Mouse (Mus musculus) midbrain, embryonic 13.5 days (tissue): ENCODE results near the gene Ube2z. TPM values are rescaled to one million over a fixed set of nuclear protein-coding genes. Genes with fewer than 3 reads are reported as not detected.

ENCODE experiments used
- ATAC-seq: fragments of 200-750 bp; cut with Nextera tagmentation; 2 replicates; pipeline ENCODE4 v1.8.0; 2017; ENCODE audit warnings: mild to moderate bottlenecking, moderate TSS enrichment, moderate library complexity
- H3K27ac ChIP-seq: fragments of 300-500 bp; sonication (generic); 2 replicates; pipeline ENCODE4 v1.5.1; 2015; ENCODE audit warnings: inconsistent platforms, mild to moderate bottlenecking, moderate library complexity
- H3K27me3 ChIP-seq: fragments of 300-500 bp; sonication (generic); 2 replicates; pipeline ENCODE4 v1.6.1; 2015; ENCODE audit warnings: mild to moderate bottlenecking, inconsistent platforms
- H3K36me3 ChIP-seq: fragments of 300-500 bp; sonication (generic); 2 replicates; pipeline ENCODE4 v1.6.1; 2015; ENCODE audit warnings: mild to moderate bottlenecking, inconsistent platforms
- H3K4me1 ChIP-seq: fragments of 300-500 bp; sonication (generic); replicated peaks from 2 replicates; pipeline ENCODE4 v1.6.1; 2015; ENCODE audit warnings: inconsistent platforms
- H3K4me2 ChIP-seq: fragments of 300-500 bp; sonication (generic); replicated peaks from 2 replicates; pipeline ENCODE4 v1.6.1; 2015; ENCODE audit warnings: moderate library complexity, mild to moderate bottlenecking, inconsistent platforms
- H3K4me3 ChIP-seq: fragments of 300-500 bp; sonication (generic); replicated peaks from 2 replicates; pipeline ENCODE4 v1.5.1; 2015; ENCODE audit warnings: mild to moderate bottlenecking, inconsistent platforms
- H3K9ac ChIP-seq: fragments of 300-500 bp; sonication (generic); replicated peaks from 2 replicates; pipeline ENCODE4 v1.6.1; 2015; ENCODE audit warnings: mild to moderate bottlenecking, inconsistent platforms
- H3K9me3 ChIP-seq: fragments of 300-500 bp; sonication (generic); 2 replicates; pipeline ENCODE4 v1.6.1; 2016; ENCODE audit warnings: mild to moderate bottlenecking, inconsistent platforms
- WGBS: fragments of 180-500 bp; shearing (Covaris S2); methylation state at CpG from one replicate; pipeline ENCODE4 v1.1.7; 2015; 5-methylcytosine and 5-hydroxymethylcytosine counted together
- polyA plus RNA-seq: library from polyadenylated mRNA; unstranded; fragments of >200 nt; fragmentation: Nextera tagmentation; extraction: Ambion mirVana; gene quantifications from 2 replicates; pipeline ENCODE4 v1.2.1, GENCODE M21; 2015

The Ube2z gene
- polyA plus RNA-seq, 1 experiment from 2014 or later = 34.0 TPM

DNA sequence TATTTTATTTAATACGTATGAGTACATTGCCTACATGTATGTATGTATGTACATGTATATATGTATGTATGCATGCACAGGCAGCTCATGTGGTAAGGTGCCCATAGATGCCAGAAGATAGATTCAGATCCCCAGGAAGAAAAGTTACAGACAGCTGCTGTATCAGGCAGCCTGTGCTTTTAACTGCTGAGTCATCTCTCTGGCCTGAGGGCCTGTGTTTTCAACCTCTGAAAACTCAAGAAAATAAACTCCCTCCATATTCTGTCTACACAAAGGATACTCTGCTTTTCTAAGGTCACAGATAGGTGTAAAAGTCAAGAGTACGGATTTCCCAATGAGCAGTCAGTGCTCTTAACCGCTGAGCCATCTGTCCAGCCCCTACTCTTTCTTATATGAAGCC, 14.3 kb downstream of the Ube2z start:
- WGBS = 94% methylated on average over 3 of the region's 3 CpGs
- no peak for ATAC-seq
- no peaks in the 10 kb centered on the region for H3K9me3 ChIP-seq

DNA sequence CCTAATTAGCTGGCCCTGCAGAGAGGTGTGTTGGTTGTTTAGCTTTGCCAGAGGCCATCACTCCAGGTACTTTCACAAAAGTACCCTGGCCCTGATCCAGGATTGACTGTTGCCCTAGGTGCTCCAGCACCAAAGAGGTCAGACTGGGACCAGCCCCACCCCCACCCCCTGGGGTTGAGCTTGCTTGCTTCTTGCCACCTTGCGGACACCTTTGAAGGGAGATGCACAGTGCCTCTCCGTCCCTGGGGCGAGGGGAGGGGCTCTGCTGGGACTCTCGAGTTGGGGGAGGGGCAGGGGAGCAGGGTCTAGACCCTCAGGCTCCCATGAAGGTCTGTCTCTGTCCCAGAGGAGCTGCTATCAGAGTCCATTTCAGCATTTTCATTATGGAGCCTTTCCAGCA, 15.2 kb downstream of the Ube2z start:
- no peaks in the 10 kb centered on the region for H3K9me3 ChIP-seq
- no peak overlapping the region for H3K27ac ChIP-seq
- no peak for ATAC-seq
- no peaks in the 10 kb centered on the region for H3K4me1 ChIP-seq
- peaks cover 87% of the 10 kb centered on the region for H3K36me3 ChIP-seq
- H3K9ac ChIP-seq = no peak overlapping the region
- H3K4me3 ChIP-seq = no peak overlapping the region
- H3K27me3 ChIP-seq = no peaks in the 10 kb centered on the region
- no peak overlapping the region for H3K4me2 ChIP-seq
- WGBS = 84% methylated on average over 4 of the region's 4 CpGs

More for the DNA sequence above, 14.3 kb downstream of the Ube2z start:
- H3K36me3 ChIP-seq = peaks cover 89% of the 10 kb centered on the region
- H3K27ac ChIP-seq = no peak overlapping the region
- no peaks in the 10 kb centered on the region for H3K27me3 ChIP-seq
- H3K9ac ChIP-seq = no peak overlapping the region
- no peak overlapping the region for H3K4me2 ChIP-seq
- no peaks in the 10 kb centered on the region for H3K4me1 ChIP-seq
- H3K4me3 ChIP-seq = no peak overlapping the region

DNA sequence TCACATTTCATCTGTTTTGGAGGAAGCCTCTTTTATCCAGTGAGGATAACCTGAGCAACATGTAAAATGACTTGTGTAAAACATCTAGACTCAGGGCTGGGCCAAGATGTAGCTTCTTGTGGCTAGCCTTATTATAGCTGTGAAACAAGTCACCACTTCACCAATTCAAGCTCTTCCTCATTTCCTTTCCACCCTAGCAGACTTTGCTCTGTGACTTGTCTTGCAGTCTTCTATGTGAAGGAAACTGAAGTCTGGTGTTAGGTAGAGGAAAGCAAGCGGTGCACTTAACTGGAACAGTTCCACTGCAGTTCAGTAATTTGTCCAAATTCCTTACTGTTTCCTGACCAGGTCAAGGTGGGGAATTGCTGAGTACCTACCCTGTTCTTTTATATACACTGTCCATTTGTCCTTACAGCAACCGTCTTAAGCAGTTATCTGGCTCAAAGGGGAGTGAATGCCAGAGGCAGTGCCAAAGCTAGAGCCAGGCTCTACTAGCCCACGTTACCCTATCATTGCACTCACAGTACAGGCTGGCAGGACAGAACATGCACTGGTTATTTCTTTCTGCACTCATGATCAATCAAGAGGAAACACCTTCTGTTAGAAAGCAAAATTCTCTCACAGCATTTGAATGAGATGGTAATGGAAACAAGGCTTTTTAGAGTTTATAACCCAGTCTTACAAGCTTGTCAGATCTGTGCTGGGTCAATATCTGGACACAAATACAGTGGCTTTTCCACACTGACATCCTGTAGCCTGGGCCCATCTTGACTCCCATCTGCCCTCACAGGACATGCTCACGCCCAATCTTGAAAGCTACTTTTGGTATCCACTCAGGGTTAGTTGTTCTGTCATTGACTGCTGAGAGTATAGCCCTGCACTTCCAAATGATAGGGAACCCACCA, 17.5 kb downstream of the Ube2z start:
- ATAC-seq = no peak
- Histone ChIP-seq H3K4me3 (no peak overlapping the region), H3K4me1 (no peaks in the 10 kb centered on the region), H3K4me2 (no peak overlapping the region), H3K36me3 (peaks cover 90% of the 10 kb centered on the region), H3K9ac (no peak overlapping the region), H3K9me3 (no peaks in the 10 kb centered on the region), H3K27me3 (no peaks in the 10 kb centered on the region), H3K27ac (no peak overlapping the region; the same call in 1 of the 2 replicates)
- WGBS = 94% methylated on average over 4 of the region's 4 CpGs

DNA sequence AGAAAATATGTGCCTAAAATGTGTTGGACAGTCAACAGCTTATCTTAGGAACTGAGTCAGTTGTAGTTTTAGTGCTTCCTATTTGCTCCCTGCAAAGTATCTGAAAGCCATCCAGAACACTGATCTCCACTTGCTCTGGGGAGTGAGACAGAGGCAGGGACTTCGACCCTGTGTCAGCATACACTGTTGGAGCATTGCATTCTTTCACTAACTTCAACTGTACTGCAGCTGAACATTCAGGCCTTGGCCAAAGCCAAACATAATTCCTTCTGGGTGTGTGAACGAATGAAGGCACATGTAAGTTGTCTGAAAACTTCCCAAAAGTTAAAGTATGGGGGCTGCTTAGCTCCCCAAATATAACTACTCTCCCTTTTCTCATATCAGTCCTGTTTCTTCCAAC, 18.4 kb downstream of the Ube2z start:
- WGBS = 83% methylated on average over 2 of the region's 2 CpGs
- Histone ChIP-seq H3K27ac (no peak overlapping the region), H3K36me3 (peaks cover 85% of the 10 kb centered on the region), H3K9ac (no peak overlapping the region), H3K9me3 (no peaks in the 10 kb centered on the region), H3K4me2 (no peak overlapping the region), H3K4me3 (no peak overlapping the region), H3K27me3 (no peaks in the 10 kb centered on the region), H3K4me1 (no peaks in the 10 kb centered on the region)
- ATAC-seq = no peak

DNA sequence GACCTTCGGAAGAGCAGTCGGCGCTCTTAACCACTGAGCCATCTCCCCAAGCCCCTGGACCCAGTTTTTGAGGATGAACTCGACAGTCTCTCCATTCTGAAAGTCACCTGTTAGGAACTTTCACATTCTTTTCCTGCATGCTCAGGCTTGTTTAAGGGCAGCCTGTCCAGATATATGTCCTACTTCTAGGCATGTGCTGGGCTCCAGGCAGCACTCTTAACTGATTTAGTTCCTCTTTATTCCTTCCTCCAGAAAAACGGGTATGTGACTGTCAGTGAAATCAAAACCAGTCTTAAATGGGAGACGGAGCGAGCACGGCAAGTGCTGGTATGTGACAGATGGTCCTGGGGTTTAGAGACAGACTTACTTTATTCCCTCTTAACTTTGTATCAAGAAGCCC, 19.2 kb downstream of the Ube2z start:
- Histone ChIP-seq H3K27me3 (no peaks in the 10 kb centered on the region), H3K4me2 (no peak overlapping the region), H3K36me3 (peaks cover 83% of the 10 kb centered on the region), H3K9ac (no peak overlapping the region), H3K4me1 (no peaks in the 10 kb centered on the region), H3K4me3 (no peak overlapping the region), H3K27ac (no peak overlapping the region), H3K9me3 (no peaks in the 10 kb centered on the region)
- no peak for ATAC-seq
- 83% methylated on average over 8 of the region's 8 CpGs for WGBS

DNA sequence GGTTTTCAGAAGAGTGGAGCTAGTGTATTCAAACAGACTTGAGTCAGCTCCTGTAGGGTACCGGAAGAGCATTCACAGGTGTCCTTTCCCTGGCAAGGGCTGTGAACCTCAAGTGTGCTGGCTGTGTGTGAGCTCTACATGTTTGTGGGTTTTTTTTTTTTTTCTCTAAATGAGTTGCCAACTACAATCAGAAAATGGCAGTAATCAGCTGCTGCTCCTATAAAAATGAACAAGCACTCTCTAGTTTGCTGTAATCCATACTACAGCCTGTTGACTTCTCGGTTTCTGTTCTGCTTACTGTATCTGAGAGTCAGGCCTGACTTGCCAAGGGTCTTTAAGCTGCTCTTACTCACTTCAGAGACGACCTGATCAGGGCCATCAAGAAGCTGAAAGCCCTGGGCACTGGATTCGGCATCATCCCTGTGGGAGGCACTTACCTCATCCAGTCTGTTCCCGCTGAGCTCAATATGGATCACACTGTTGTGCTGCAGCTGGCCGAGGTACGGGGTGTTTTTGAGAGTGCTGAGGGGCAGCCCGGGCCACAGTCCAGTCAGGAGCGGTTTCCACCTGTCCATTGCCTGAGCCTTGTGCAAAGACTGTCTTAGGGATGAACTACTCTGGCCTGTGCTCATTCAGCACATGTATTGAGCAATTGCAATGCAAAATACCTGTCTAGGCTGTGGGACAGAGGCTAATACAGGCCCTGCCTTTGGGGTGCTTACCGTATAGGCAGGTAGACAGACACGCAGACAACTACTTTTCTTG, 20.2 kb downstream of the Ube2z start:
- 88% methylated on average over 11 of the region's 11 CpGs for WGBS
- H3K4me3 ChIP-seq = no peak overlapping the region
- no peak for ATAC-seq
- no peak overlapping the region for H3K27ac ChIP-seq
- no peaks in the 10 kb centered on the region for H3K4me1 ChIP-seq
- no peak overlapping the region for H3K4me2 ChIP-seq
- H3K9me3 ChIP-seq = no peaks in the 10 kb centered on the region
- peaks cover 80% of the 10 kb centered on the region for H3K36me3 ChIP-seq
- no peaks in the 10 kb centered on the region for H3K27me3 ChIP-seq
- H3K9ac ChIP-seq = no peak overlapping the region

DNA sequence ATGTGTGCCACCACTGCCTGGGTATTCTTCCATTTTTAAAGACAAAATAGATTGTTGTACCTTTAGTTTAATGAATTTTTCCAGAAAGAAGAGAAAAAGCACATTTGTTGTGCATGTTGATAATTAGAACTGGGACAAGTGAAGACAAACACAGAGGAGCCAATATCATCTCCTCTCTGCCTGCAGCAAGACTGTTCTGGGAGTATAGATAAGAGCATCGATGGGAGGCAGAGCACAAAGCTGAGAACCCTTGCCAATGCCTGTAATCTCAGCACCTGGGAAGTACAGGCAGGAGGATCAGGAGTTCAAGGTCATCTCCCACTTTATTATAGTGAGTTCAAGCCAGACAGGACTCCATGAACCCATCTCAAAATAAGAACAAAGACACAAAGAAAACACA, 26.6 kb downstream of the Ube2z start:
- no peak overlapping the region for H3K27ac ChIP-seq
- 92% methylated on average over 1 of the region's 1 CpGs for WGBS
- H3K4me2 ChIP-seq = no peak overlapping the region
- H3K4me1 ChIP-seq = peaks cover 25% of the 10 kb centered on the region
- H3K36me3 ChIP-seq = peaks cover 45% of the 10 kb centered on the region
- no peak overlapping the region for H3K9ac ChIP-seq
- H3K27me3 ChIP-seq = no peaks in the 10 kb centered on the region
- ATAC-seq = no peak
- no peak overlapping the region for H3K4me3 ChIP-seq
- no peaks in the 10 kb centered on the region for H3K9me3 ChIP-seq

DNA sequence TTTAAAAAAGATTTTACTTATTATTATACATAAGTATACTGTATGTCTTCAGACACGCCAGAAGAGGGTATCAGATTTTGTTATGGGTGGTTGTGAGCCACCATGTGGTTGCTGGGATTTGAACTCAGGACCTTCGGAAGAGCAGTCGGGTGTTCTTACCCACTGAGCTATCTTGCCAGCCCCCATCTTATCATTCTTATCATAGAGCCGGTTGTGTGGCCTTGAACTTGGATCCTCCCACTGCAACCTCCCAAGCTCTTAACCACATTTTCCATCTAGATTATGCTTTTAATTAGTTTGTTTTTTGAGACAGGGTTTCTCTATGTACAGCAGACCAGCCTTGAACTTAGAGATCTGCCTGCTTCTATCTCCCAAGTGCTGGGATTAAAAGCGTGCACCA, 27.7 kb downstream of the Ube2z start:
- Histone ChIP-seq H3K27ac (no peak overlapping the region), H3K9me3 (no peaks in the 10 kb centered on the region), H3K36me3 (peaks cover 35% of the 10 kb centered on the region), H3K27me3 (no peaks in the 10 kb centered on the region), H3K4me2 (no peak overlapping the region), H3K9ac (no peak overlapping the region), H3K4me1 (peaks cover 25% of the 10 kb centered on the region), H3K4me3 (no peak overlapping the region)
- ATAC-seq = no peak
- WGBS = 92% methylated on average over 5 of the region's 5 CpGs

DNA sequence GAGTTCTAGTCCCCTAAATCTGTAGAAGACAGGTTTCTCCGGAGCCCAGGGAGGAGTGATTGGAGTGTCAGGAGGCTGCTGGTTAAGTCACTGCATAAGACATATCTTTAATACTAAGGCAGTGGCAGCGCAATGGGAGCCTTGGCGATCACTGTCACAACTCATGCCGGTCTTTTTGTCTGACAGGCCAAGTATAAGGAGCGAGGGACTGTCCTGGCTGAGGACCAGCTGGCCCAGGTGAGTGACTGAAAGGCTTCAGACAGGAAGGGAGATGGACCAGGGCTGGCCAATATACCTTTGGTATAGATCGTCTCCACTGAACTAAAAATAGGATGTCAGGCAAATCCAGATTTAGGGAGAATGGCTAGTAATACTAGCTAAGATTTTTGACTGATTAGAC, 30.1 kb downstream of the Ube2z start:
- H3K27me3 ChIP-seq = no peaks in the 10 kb centered on the region
- H3K4me2 ChIP-seq = peak overlapping the region; percentile 96
- H3K4me3 ChIP-seq = peak overlapping the region; percentile 77
- WGBS = 16% methylated on average over 6 of the region's 6 CpGs
- peaks cover 20% of the 10 kb centered on the region for H3K36me3 ChIP-seq
- peak overlapping the region; percentile 85 for H3K9ac ChIP-seq
- H3K27ac ChIP-seq = peak overlapping the region; percentile 53
- no peaks in the 10 kb centered on the region for H3K9me3 ChIP-seq
- H3K4me1 ChIP-seq = peaks cover 25% of the 10 kb centered on the region
- ATAC-seq = no peak

DNA sequence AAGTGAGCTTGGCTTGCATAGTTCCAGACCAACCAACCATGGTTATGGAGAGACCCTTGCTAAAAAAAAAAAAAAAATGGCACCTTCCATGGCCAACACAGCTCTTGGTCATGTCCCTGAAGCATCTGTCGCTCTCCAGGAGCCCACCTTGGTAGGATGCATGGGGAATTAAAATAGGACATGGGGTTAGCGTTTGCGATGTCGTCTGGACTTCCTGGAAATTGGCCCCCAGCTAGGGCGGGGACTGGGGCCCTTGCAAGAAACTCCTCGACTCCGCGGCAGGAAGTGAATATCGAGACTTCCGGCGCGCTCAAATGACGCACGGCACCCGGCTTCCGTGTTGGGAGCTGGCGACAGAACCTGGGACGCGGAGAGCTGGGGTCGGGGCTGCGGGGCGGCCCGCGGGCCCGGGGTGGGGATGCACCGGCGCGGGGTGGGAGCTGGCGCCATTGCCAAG, 30.6 kb downstream of the Ube2z start, which contains the start of gene Snf8:
Snf8 (plus strand) TSS at position 290 of the 457 bp plus-strand sequence.
- Histone ChIP-seq H3K9ac (peak within 1 kb of the TSS; percentile 85), H3K9me3 (no peaks in the 10 kb centered on the region), H3K27me3 (no peaks in the 10 kb centered on the region), H3K36me3 (peaks cover 20% of the 10 kb centered on the region), H3K4me2 (peak within 1 kb of the TSS; percentile 96), H3K4me3 (peak within 1 kb of the TSS; percentile 77), H3K4me1 (peaks cover 25% of the 10 kb centered on the region), H3K27ac (peak within 1 kb of the TSS; percentile 53)
- ATAC-seq = peak; percentile 83
- WGBS = under 1% methylated on average over 29 of the region's 29 CpGs

DNA sequence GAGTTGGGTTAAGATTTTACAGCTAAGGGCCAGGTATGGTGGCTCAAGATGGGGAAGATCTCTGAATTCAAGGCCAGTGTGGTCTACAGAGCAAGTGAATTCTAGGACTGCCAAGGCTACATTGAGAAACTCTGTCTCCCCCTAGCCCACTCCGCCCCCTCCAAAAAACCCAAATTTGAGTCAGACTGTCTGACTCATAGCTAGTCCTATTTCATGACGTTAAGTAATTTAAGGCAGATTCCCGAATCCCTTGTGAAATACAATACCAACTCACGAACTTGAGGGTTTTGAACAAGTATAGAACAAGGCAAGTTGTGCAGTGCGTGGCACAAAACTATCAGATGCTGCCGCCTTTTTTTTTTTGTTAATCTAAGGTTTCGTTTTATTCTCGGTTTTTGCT, 31.1 kb downstream of the Ube2z start:
- Histone ChIP-seq H3K4me1 (peaks cover 25% of the 10 kb centered on the region), H3K4me3 (peak overlapping the region; percentile 77), H3K4me2 (peak overlapping the region; percentile 96), H3K9ac (no peak overlapping the region; the same call in 1 of the 2 replicates), H3K27me3 (no peaks in the 10 kb centered on the region), H3K27ac (no peak overlapping the region), H3K36me3 (peaks cover 16% of the 10 kb centered on the region), H3K9me3 (no peaks in the 10 kb centered on the region)
- no peak for ATAC-seq
- WGBS = 48% methylated on average over 8 of the region's 8 CpGs

DNA sequence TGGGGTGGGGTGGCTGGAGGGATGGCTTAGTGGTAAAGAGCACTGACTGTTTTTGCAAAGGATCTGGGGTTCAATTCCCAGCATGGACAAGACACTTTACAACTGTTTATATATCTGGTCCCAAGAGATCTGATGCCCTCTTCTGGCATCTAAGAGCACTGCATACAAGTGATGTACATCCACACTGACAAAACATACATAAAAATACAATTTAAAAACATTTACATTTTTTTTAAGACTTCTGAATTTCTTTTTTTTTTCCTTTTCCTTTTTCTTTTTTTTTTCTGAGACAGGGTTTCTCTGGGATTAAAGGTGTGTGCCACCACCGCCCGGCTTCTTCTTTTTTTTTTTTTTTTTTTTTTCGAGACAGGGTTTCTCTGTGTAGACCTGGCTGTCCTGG, 31.9 kb downstream of the Ube2z start:
- no peak for ATAC-seq
- Histone ChIP-seq H3K27me3 (peaks cover 8% of the 10 kb centered on the region; the same call in 1 of the 2 replicates), H3K4me3 (no peak overlapping the region), H3K36me3 (peaks cover 7% of the 10 kb centered on the region; the same call in 1 of the 2 replicates), H3K9ac (no peak overlapping the region), H3K27ac (no peak overlapping the region), H3K4me2 (no peak overlapping the region), H3K4me1 (peaks cover 25% of the 10 kb centered on the region), H3K9me3 (no peaks in the 10 kb centered on the region)
- 88% methylated on average over 2 of the region's 3 CpGs for WGBS
